Mouse (Mus musculus) intestine, postnatal 0 days (tissue): ENCODE data around the gene Atp6v1g1. TPM values are rescaled to one million over a fixed set of nuclear protein-coding genes. Genes with fewer than 3 reads are reported as not detected.
A peak's percentile ranks its signal among the peaks of the same experiment; 100 is the strongest.

Source experiments
- ATAC-seq: fragments of 200-750 bp; cut with Nextera tagmentation; 2 replicates; pipeline ENCODE4 v1.8.0; 2017; ENCODE audit warnings: mild to moderate bottlenecking, moderate TSS enrichment, moderate library complexity
- H3K27ac ChIP-seq: fragments of 300-500 bp; sonication (generic); 2 replicates; pipeline ENCODE4 v1.5.1; 2014; ENCODE audit warnings: mild to moderate bottlenecking, low read depth, low read length, moderate library complexity
- H3K27me3 ChIP-seq: fragments of 300-500 bp; sonication (generic); replicated peaks from 2 replicates; pipeline ENCODE4 v1.6.1; 2014; ENCODE audit warnings: low read length, mixed read lengths; ENCODE audit not compliant: control insufficient read depth, insufficient read depth
- H3K36me3 ChIP-seq: fragments of 300-500 bp; sonication (generic); 2 replicates; pipeline ENCODE4 v1.6.1; 2014; ENCODE audit warnings: mild to moderate bottlenecking, moderate library complexity; ENCODE audit not compliant: control insufficient read depth, insufficient read depth
- H3K4me1 ChIP-seq: fragments of 300-500 bp; sonication (generic); replicated peaks from 2 replicates; pipeline ENCODE4 v1.6.1; 2014; ENCODE audit warnings: antibody characterized with exemption, low read length, mixed read lengths; ENCODE audit not compliant: control insufficient read depth, insufficient read depth
- H3K4me2 ChIP-seq: fragments of 300-500 bp; sonication (generic); replicated peaks from 2 replicates; pipeline ENCODE4 v1.6.1; 2014; ENCODE audit warnings: low read depth, mild to moderate bottlenecking, moderate library complexity
- H3K4me3 ChIP-seq: fragments of 300-500 bp; sonication (generic); 2 replicates; pipeline ENCODE4 v1.5.1; 2014; ENCODE audit warnings: low read depth, low read length
- H3K9ac ChIP-seq: fragments of 300-500 bp; sonication (generic); 2 replicates; pipeline ENCODE4 v1.6.1; 2014; ENCODE audit warnings: mild to moderate bottlenecking, low read depth, low read length
- H3K9me3 ChIP-seq: fragments of 300-500 bp; sonication (generic); 2 replicates; pipeline ENCODE4 v1.6.1; 2016; ENCODE audit warnings: mixed run types; ENCODE audit not compliant: control insufficient read depth
- CTCF ChIP-seq: sonication (generic); IDR thresholded peaks from 2 replicates; pipeline ENCODE4 v1.5.1; 2016; ENCODE audit warnings: low read depth, mild to moderate bottlenecking, control low read depth, antibody characterized with exemption, moderate library complexity
- WGBS: fragments of 180-500 bp; shearing (Covaris S2); extraction: QIAGEN DNeasy Blood & Tissue Kit; methylation state at CpG from one replicate; pipeline ENCODE4 v1.1.7; 2014; 5-methylcytosine and 5-hydroxymethylcytosine counted together
- polyA plus RNA-seq: library from polyadenylated mRNA; unstranded; fragments of >200 nt; fragmentation: Nextera tagmentation; extraction: Ambion mirVana; gene quantifications from 2 replicates; pipeline ENCODE4 v1.2.1, GENCODE M21; 2015

Atp6v1g1 gene
- polyA plus RNA-seq, 1 experiment from 2014 or later: 364 TPM

DNA sequence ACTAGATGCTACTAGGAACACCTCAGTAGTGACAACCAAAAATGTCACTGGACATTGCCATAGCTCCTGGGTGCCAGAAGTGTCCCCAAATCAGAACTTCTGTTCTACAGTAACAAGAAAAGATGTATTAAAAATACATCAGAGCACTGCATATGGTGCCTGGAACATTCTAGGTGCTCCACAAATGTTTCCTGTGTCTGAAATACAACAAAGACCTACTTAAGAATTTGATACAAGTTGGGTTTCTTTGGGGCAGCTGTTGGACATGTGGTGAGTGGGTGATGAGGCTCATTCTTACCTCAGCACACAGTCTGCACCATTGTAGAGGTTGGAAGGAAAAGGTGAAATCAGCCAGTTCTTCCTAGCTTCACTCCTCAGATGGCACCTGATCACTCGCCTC, 8.3 kb downstream of the Atp6v1g1 start:
- Histone ChIP-seq H3K36me3 (peaks cover 45% of the 10 kb centered on the region), H3K9ac (no peak overlapping the region), H3K27me3 (no peaks in the 10 kb centered on the region), H3K4me2 (no peak overlapping the region), H3K4me1 (peaks cover 8% of the 10 kb centered on the region; the same call in 1 of the 2 replicates), H3K4me3 (no peak overlapping the region), H3K27ac (no peak overlapping the region), H3K9me3 (no peaks in the 10 kb centered on the region)
- ATAC-seq: no peak
- WGBS: 91% methylated on average over 1 of the region's 1 CpGs
- TF ChIP-seq CTCF: no peak

DNA sequence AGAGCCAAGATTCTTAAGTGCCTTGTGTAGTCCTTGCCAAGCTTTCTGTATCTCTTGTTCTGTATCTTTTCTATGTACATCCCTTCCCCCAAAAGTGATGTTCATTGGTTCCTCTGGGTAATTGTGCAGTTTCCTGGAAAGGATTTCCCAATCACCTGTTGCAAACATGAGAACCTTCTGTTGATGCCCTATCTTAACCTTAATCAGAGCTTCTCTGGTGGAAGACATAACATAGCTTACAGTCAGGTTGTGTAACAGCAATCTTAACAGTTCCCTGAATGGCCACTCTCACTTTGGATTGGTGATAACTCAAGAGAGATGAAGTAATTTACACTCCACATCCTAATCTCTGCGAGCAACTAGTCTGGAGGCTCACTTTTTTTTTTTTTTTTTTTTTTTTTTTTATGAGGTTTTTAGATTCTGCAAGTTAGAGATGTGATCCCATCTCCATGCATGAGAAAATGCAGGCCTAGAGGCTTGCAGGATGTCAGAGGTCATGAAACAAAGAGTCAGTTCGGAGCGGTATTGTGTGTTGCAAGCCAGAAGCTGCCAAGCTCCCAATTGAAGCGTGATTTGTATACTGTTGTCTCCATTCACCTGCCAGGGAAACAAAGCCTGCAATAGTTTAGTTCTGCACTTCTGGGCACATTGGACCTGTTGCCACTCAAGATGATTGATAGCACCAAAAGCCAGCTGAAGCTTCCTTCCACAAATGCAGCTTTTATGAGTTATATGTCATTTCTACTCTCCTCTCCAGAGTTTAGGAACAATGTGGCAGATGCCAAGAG, 9.4 kb downstream of the Atp6v1g1 start:
- no peak overlapping the region for H3K27ac ChIP-seq
- TF ChIP-seq CTCF: no peak
- WGBS: 62% methylated on average over 4 of the region's 4 CpGs

DNA sequence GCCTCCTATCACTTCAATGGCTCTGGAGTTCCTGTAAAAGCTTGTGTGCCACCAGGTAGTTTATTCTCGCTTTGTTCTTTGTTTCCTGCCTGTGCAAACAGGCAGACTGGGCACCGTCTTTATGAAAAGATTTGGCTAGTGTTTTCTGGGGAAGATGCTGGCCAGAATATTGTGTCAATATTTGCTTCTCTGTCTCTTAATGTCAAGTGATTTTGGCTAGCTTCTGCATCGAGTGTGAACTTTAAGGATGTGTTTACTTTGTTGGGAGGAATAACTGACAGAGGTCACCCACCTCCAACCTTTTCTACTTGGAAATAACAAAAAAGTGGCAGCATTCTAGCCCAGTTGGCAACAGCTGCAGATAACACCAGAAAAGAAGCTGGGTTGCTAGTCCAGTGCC, 10.0 kb downstream of the Atp6v1g1 start:
- Histone ChIP-seq H3K36me3 (peaks cover 28% of the 10 kb centered on the region), H3K4me3 (no peak overlapping the region), H3K4me1 (peaks cover 4% of the 10 kb centered on the region; the same call in 1 of the 2 replicates), H3K9me3 (no peaks in the 10 kb centered on the region), H3K9ac (no peak overlapping the region), H3K4me2 (no peak overlapping the region), H3K27ac (no peak overlapping the region), H3K27me3 (no peaks in the 10 kb centered on the region)
- no peak for ATAC-seq
- no peak for TF ChIP-seq CTCF
- 32% methylated on average over 3 of the region's 3 CpGs for WGBS

More for the DNA sequence above, 9.4 kb downstream of the Atp6v1g1 start:
- Histone ChIP-seq H3K36me3 (peaks cover 34% of the 10 kb centered on the region), H3K9me3 (no peaks in the 10 kb centered on the region), H3K9ac (no peak overlapping the region), H3K4me3 (no peak overlapping the region), H3K4me2 (no peak overlapping the region), H3K27me3 (no peaks in the 10 kb centered on the region), H3K4me1 (peaks cover 4% of the 10 kb centered on the region; the same call in 1 of the 2 replicates)
- ATAC-seq: no peak

DNA sequence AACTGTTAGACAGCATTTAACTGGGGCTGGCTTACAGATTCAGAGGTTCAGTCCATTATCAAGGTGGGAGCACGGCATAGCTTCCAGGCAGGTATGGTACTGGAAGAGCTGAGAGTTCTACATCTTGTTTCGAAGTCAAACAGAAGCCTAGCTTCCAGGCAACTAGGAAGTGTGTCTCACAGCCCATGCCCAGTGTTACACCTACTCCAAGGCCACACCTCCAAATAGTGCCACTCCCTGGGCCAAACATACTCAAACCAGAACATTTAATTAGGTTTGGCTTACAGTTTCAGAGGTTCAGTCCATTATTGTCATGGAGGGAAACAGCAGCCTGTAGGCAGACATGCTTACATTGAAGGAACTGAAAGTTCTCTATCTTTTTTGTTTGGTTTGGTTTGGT, 10.5 kb downstream of the Atp6v1g1 start:
- H3K27me3 ChIP-seq: no peaks in the 10 kb centered on the region
- ATAC-seq: no peak
- no peak overlapping the region for H3K27ac ChIP-seq
- H3K4me1 ChIP-seq: peaks cover 4% of the 10 kb centered on the region; the same call in 1 of the 2 replicates
- no peak overlapping the region for H3K4me3 ChIP-seq
- peaks cover 26% of the 10 kb centered on the region for H3K36me3 ChIP-seq
- no peak overlapping the region for H3K9ac ChIP-seq
- no peak overlapping the region for H3K4me2 ChIP-seq
- 83% methylated on average over 2 of the region's 2 CpGs for WGBS
- H3K9me3 ChIP-seq: no peaks in the 10 kb centered on the region
- no peak for TF ChIP-seq CTCF

DNA sequence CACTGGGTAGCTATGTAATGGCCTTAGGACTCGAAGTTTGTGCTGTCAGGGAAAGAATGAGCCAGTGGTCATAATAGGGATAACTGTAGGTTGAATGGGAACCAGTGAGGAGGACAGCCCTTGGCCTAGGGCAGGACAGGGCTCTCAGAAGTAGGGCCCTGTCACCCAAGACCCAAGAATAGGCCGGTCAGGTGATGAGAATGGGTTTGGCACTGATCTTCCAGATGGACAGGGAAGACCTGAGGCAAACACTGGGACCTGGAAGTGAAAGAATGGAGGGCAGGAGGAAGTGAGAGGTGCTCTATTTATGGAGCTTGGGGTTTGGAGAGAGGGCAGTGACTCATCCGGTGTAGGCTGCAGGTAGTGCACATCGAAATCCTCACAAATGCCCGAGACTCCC, 12.1 kb downstream of the Atp6v1g1 start:
- peaks cover 13% of the 10 kb centered on the region; the same call in 1 of the 2 replicates for H3K4me1 ChIP-seq
- TF ChIP-seq CTCF: no peak
- no peak for ATAC-seq
- H3K9ac ChIP-seq: no peak overlapping the region
- no peaks in the 10 kb centered on the region for H3K9me3 ChIP-seq
- H3K4me3 ChIP-seq: no peak overlapping the region
- H3K27ac ChIP-seq: no peak overlapping the region
- WGBS: 53% methylated on average over 5 of the region's 5 CpGs
- H3K36me3 ChIP-seq: peaks cover 13% of the 10 kb centered on the region
- no peak overlapping the region for H3K4me2 ChIP-seq
- no peaks in the 10 kb centered on the region for H3K27me3 ChIP-seq

DNA sequence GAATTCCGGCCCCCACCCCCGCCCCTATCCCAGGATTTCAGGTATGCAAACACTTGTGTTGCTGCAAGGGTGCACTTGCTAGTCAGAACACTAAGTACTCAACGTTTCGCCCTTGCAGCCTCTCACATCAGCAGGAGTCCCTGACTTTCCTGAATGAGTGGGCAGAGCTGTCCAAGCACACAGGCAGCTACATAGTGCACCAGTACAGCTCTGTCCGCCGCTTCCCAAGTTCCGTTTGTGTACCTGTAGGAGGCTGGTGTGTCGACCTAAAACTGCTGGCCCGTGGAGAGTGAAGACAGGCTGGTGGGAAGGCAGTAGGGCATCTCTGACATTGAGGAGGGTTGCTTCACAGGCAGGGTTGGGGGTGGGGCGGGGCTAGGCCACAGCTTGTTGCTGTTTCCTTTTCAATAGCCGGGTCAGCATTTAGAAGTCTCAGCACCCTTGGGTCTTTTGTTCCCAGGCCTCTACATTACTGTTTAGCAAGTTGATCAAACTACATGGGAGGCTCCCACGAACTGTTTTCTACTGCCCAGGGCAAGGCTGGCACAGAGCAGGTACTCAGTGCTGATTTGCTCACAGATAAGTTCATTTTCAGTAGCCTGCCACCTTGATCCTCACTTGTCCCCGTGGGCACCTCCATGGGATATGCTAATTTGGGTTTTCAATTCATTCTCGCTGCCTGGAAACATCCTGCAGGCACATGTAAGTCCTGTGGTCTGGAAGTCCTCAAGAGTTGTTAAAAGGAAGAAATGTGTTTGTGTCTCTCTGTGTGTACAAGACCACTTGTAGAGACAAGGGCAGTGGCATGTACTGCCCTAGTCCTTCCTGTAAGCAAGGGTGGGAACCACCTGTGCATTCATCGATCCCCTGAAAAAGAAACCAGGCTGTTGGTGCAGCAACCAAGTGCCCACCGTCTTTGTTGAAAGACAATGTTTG, 12.8 kb downstream of the Atp6v1g1 start:
- Histone ChIP-seq H3K9ac (no peak overlapping the region), H3K27ac (peak overlapping the region; percentile 88; the same call in 1 of the 2 replicates), H3K4me2 (peak overlapping the region; percentile 83), H3K36me3 (peaks cover 6% of the 10 kb centered on the region), H3K9me3 (no peaks in the 10 kb centered on the region), H3K4me3 (no peak overlapping the region; the same call in 1 of the 2 replicates), H3K27me3 (no peaks in the 10 kb centered on the region), H3K4me1 (peaks cover 18% of the 10 kb centered on the region; the same call in 1 of the 2 replicates)
- ATAC-seq: no peak
- 36% methylated on average over 16 of the region's 16 CpGs for WGBS
- no peak for TF ChIP-seq CTCF
